Mouse (Mus musculus) liver, embryonic 16.5 days (tissue): ENCODE data around the gene Nfatc4. TPM values are rescaled to one million over a fixed set of nuclear protein-coding genes. Genes with fewer than 3 reads are reported as not detected.

ENCODE experiments used
- ATAC-seq: fragments of 200-750 bp; cut with Nextera tagmentation; 2 replicates; pipeline ENCODE4 v1.8.0; 2017; ENCODE audit warnings: low read depth, mild to moderate bottlenecking, moderate number of reproducible peaks, moderate library complexity
- H3K27ac ChIP-seq: fragments of 300-500 bp; sonication (generic); 2 replicates; pipeline ENCODE4 v1.5.1; 2014; ENCODE audit warnings: mild to moderate bottlenecking, low read length
- H3K27me3 ChIP-seq: fragments of 300-500 bp; sonication (generic); 2 replicates; pipeline ENCODE4 v1.6.1; 2014; ENCODE audit warnings: low read depth, low read length, mixed read lengths; ENCODE audit not compliant: control insufficient read depth, insufficient read depth
- H3K36me3 ChIP-seq: fragments of 300-500 bp; sonication (generic); 2 replicates; pipeline ENCODE4 v1.6.1; 2014; ENCODE audit warnings: mild to moderate bottlenecking; ENCODE audit not compliant: control insufficient read depth, insufficient read depth
- H3K4me1 ChIP-seq: fragments of 300-500 bp; sonication (generic); 2 replicates; pipeline ENCODE4 v1.6.1; 2014; ENCODE audit warnings: low read depth, low read length, mixed read lengths; ENCODE audit not compliant: control insufficient read depth
- H3K4me2 ChIP-seq: fragments of 300-500 bp; sonication (generic); 2 replicates; pipeline ENCODE4 v1.6.1; 2014; ENCODE audit warnings: low read depth, low read length, mixed read lengths
- H3K4me3 ChIP-seq: fragments of 300-500 bp; sonication (generic); 2 replicates; pipeline ENCODE4 v1.5.1; 2014; ENCODE audit warnings: low read depth, mild to moderate bottlenecking, low read length
- H3K9ac ChIP-seq: fragments of 300-500 bp; sonication (generic); 2 replicates; pipeline ENCODE4 v1.6.1; 2014; ENCODE audit warnings: low read depth, low read length
- H3K9me3 ChIP-seq: fragments of 300-500 bp; sonication (generic); replicated peaks from 2 replicates; pipeline ENCODE4 v1.6.1; 2016; ENCODE audit warnings: low read length; ENCODE audit not compliant: control insufficient read depth
- WGBS: fragments of 180-500 bp; shearing (Covaris S2); extraction: QIAGEN DNeasy Blood & Tissue Kit; methylation state at CpG from one replicate; pipeline ENCODE4 v1.1.7; 2014; ENCODE audit not compliant: insufficient replicate concordance; 5-methylcytosine and 5-hydroxymethylcytosine counted together
- polyA plus RNA-seq: library from polyadenylated mRNA; unstranded; fragments of >200 nt; fragmentation: Nextera tagmentation; extraction: Ambion mirVana; gene quantifications from 2 replicates; pipeline ENCODE4 v1.2.1, GENCODE M21; 2015

The Nfatc4 gene
- polyA plus RNA-seq, 1 experiment from 2014 or later, result 0.71 TPM

DNA sequence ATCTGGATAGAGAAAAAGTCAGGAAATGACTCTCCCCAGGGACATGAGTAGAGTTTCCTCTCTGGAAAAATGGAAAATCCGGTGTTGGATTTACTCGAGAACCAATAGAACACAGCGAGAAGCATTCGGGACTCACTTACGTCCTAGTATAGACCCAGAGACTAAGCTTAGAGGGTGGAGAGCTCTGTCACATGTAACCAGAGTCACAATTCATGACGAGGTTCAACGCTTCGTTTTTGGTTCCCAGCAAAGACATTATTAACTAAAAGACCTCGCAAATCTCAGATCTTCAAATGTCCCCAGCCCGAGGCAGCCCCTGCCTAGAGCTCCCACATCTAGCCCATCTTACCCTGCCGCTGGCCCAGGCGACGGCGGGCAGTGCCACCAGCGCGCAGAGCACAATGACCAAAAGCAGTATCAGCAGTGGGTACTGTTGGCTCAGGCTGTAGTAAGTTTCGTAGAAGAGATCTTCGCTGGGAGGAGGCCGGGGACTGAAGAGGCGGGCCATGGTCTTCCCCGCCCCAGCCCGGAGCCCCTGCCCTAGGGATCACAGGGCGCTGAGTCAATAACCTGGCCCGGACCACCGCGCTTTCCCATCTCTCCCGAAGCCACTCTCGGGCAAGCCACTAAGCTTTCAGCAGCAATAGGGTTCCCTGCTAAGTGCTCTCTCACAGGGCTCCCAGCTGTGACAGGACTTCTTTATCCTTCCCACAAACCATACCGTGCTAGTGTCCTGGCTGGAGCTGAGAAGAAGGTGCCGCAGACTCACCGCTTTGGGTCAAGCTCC, 39.6 kb upstream of the Nfatc4 start:
- Histone ChIP-seq H3K9ac (no peak overlapping the region), H3K36me3 (no peaks in the 10 kb centered on the region), H3K27ac (no peak overlapping the region), H3K27me3 (peaks cover 29% of the 10 kb centered on the region), H3K9me3 (no peaks in the 10 kb centered on the region), H3K4me1 (peaks cover 6% of the 10 kb centered on the region), H3K4me3 (peak overlapping the region; percentile 38), H3K4me2 (peak overlapping the region; percentile 39)
- ATAC-seq, result no peak
- WGBS, result 19% methylated on average over 31 of the region's 31 CpGs

DNA sequence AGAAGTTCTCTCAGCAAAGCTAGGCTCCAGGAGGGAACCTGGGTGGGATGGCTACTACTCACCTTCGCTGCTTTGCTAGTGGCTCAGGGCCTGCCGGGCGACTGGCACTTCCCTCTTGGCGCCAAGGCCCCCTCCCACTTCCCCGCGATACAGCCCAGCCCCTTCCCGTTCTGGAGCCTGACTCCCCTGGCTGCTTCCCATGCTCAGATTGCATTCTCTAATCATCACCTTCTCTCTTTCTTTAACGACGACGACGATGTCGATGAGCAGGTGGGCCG, 39.0 kb upstream of the Nfatc4 start, which contains the start of gene Adcy4:
Gene Adcy4, minus strand, starts transcription at position 138 of the 278 bp plus-strand sequence.
- H3K27ac ChIP-seq, result no peak within 1 kb of the TSS
- H3K4me1 ChIP-seq, result peaks cover 11% of the 10 kb centered on the region

DNA sequence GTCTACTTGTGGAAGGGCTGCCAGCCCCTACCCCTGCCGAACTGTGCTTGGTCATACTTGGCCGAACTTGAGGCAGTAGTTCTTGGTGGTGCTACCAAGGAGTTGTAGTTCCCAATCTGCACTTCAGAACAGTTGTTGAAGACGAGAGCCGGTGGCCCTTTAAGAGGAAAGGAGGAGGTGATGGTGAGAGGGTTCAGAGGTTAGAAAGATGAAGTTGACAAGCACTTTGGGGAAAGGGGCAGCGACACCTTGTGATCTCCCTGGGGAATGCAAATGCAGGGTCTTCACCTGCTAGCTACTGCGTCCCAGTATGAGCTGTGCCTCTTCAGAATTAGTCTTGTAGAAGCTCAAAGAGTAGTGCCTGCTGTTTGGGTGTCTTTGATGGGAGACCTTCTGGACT, 37.7 kb upstream of the Nfatc4 start:
- no peak overlapping the region for H3K4me2 ChIP-seq
- no peak overlapping the region for H3K27ac ChIP-seq
- H3K4me3 ChIP-seq, result no peak overlapping the region
- H3K36me3 ChIP-seq, result no peaks in the 10 kb centered on the region
- ATAC-seq, result no peak
- no peak overlapping the region for H3K9ac ChIP-seq
- H3K4me1 ChIP-seq, result peaks cover 11% of the 10 kb centered on the region
- 37% methylated on average over 6 of the region's 6 CpGs for WGBS
- peaks cover 29% of the 10 kb centered on the region for H3K27me3 ChIP-seq
- H3K9me3 ChIP-seq, result no peaks in the 10 kb centered on the region

More for the DNA sequence above, 39.0 kb upstream of the Nfatc4 start, which contains the start of gene Adcy4:
- Histone ChIP-seq H3K27me3 (peaks cover 29% of the 10 kb centered on the region), H3K9ac (no peak within 1 kb of the TSS), H3K4me2 (peak within 1 kb of the TSS; percentile 39), H3K4me3 (peak within 1 kb of the TSS; percentile 38), H3K9me3 (no peaks in the 10 kb centered on the region), H3K36me3 (no peaks in the 10 kb centered on the region)
- no peak for ATAC-seq
- whole genome bisulfite sequencing, result 19% methylated on average over 13 of the region's 13 CpGs

DNA sequence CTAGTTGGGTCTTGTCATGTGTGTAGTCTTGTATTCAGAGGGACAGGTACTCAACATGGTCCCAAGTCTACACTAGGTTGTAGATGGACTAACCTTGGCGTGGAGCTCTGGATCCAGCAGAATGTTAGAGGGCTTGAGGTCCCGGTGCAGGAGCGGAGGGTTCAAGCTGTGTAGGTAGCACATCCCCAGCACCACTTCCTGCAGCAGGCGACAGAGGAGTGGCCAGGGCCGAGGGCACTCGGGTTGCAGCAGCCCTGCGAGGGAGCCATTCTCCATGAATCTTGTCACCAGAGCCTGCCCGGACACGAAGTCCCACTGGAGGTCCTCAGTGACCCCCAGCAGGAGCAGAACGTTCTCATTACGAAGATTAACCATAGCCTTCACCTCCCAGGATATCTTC, 35.2 kb upstream of the Nfatc4 start:
- Histone ChIP-seq H3K9me3 (no peaks in the 10 kb centered on the region), H3K27ac (no peak overlapping the region), H3K4me1 (peaks cover 11% of the 10 kb centered on the region), H3K36me3 (no peaks in the 10 kb centered on the region), H3K27me3 (peaks cover 18% of the 10 kb centered on the region), H3K4me3 (peak overlapping the region; percentile 63), H3K9ac (no peak overlapping the region), H3K4me2 (peak overlapping the region; percentile 85)
- WGBS, result 45% methylated on average over 11 of the region's 11 CpGs
- no peak for ATAC-seq

DNA sequence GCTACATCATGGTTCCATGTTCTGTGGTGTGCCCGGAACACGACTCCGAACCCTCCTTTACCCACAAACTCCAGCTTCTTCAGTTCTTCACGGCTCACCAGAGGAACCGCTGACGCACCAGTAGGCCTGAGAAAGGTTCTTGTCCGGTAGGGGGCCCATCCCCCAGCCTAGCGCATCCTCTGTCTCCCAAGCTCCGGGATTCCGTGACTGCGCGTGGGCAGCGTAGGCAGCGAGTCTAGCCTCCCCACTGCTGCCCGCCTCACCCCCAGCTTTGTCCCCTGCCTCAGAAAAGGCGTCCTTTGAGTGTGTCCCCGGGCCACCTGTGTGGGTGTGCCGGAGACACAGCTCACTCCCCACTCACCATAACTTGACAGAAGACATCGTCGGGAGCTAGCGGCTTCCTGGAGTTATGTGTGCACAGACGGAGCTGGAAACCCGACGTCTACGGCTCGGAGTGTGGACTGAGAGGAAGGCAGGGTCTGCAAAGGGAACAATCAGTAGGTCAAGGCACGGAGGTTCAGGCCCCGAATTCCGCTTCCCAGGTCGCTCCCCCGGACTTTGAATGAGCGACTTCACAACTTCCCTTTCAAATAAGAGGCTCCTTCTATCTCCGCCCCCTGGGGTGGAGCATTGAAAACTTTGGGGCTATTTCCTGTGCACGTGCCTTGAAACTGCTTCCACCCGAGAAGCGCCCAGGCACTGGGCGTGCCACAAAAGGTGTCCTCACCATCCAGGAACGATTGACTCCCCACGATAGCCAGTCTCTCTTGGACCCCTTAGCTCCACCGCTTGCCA, 34.5 kb upstream of the Nfatc4 start, which contains the start of gene Ripk3:
Gene Ripk3, minus strand, starts transcription at position 610 of the 795 bp plus-strand sequence.
- Histone ChIP-seq H3K27ac (no peak within 1 kb of the TSS), H3K9me3 (no peaks in the 10 kb centered on the region), H3K4me1 (peaks cover 11% of the 10 kb centered on the region), H3K27me3 (peaks cover 11% of the 10 kb centered on the region), H3K4me2 (peak within 1 kb of the TSS; percentile 85), H3K4me3 (peak within 1 kb of the TSS; percentile 63), H3K9ac (peak within 1 kb of the TSS; percentile 57), H3K36me3 (no peaks in the 10 kb centered on the region)
- WGBS, result 3% methylated on average over 40 of the region's 40 CpGs
- ATAC-seq, result peak; percentile 43; the same call in 1 of the 2 replicates

DNA sequence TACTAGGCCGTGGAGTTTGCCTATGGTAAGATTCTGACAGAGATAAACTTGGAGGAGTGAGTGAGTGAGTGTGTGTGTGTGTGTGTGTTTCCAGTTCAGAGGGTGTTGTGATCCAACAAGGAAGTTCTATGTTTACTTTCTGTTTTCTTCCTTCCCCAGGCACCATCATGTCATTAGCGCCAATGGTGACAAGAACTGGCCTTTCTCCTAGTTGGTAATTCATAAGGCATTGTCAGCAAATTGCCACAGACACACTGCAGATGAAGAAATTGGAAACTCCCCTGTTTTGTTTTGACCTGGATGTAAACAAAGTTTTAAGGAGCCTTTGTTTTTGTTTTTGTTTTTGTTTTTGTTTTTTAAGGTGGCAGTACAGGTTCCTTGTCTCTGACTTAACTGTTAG, 29.5 kb upstream of the Nfatc4 start:
- no peak for ATAC-seq
- Histone ChIP-seq H3K4me2 (no peak overlapping the region), H3K4me1 (peaks cover 10% of the 10 kb centered on the region), H3K27me3 (no peaks in the 10 kb centered on the region), H3K27ac (no peak overlapping the region), H3K4me3 (no peak overlapping the region), H3K36me3 (no peaks in the 10 kb centered on the region), H3K9me3 (no peaks in the 10 kb centered on the region), H3K9ac (no peak overlapping the region)
- WGBS, result 53% methylated on average over 2 of the region's 2 CpGs

DNA sequence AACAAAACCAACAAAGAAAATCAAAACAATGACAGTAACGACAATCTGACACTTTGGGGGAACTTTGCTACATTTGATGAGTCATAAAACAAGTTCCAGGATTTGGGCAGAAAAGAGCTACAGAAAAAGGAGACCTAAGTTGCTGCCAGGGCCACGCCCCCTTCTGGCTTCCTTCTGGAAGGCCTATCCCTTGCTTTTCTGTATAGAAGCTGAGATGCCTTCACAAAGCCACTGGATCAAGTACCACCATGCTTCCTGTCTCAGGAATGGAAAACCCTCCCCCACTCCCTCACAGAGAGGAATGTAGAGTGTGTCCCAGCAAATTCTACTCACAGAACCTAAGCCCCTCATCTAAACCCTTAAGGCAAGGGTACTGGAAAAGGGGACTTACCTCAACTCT, 29.0 kb upstream of the Nfatc4 start:
- no peak overlapping the region for H3K27ac ChIP-seq
- no peak for ATAC-seq
- H3K4me1 ChIP-seq, result peaks cover 6% of the 10 kb centered on the region
- no peak overlapping the region for H3K9ac ChIP-seq
- H3K4me2 ChIP-seq, result no peak overlapping the region
- H3K27me3 ChIP-seq, result no peaks in the 10 kb centered on the region
- no peak overlapping the region for H3K4me3 ChIP-seq
- H3K36me3 ChIP-seq, result no peaks in the 10 kb centered on the region
- WGBS, result 46% methylated on average over 2 of the region's 2 CpGs
- no peaks in the 10 kb centered on the region for H3K9me3 ChIP-seq

DNA sequence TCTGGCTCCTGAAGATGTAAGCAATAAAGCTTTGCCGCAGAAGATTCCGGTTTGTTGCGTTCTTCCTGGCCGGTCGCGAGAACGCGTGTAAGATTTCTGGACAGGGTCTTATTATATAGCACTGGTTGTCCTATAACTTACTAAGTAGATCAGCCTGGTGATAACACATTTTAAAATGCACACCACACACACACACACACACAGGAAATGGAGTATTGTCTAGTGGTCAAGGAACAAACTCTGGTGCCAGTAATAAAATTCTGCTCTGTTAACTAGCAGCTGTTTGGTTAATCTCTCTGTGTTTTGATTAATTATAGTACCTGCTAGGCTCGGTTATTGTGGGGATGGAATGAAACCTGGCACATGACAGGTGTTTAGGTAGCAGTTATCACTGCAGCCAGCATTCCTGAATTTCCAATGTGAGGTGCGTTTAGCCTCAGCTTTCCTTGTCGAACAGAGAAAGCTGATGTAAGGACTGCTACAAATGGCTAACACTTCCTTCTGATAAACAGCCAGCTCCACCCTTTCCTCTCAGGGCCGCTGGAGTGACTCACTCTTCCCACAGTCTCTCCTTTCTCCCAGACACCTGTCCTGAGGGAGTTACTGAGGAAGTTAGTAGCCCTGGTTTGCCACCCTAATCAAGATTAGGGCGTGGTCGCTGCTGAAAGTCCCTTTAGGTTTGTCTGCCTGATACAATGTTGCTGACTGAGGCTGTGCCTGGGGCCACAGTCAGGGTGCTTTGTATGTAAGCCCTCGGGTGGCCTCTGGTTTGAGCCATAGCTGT, 27.4 kb upstream of the Nfatc4 start:
- WGBS, result 57% methylated on average over 15 of the region's 15 CpGs
- Histone ChIP-seq H3K4me3 (no peak overlapping the region), H3K4me2 (no peak overlapping the region), H3K36me3 (no peaks in the 10 kb centered on the region), H3K9me3 (no peaks in the 10 kb centered on the region), H3K4me1 (peaks cover 6% of the 10 kb centered on the region), H3K27ac (no peak overlapping the region), H3K9ac (no peak overlapping the region), H3K27me3 (no peaks in the 10 kb centered on the region)
- no peak for ATAC-seq
